Mouse (Mus musculus): ENCODE results near the gene Aqp11. TPM values are rescaled to one million over a fixed set of nuclear protein-coding genes. Genes with fewer than 3 reads are reported as not detected.

Aqp11 gene
- polyA plus RNA-seq, 1 experiment from 2014 or later: 6.2 TPM

GRCm38 (mm10) chr7:97679239-97679638, 58.9 kb downstream of the Aqp11 start:
- no peaks in the 10 kb centered on the region for H3K4me1 ChIP-seq
- 19% methylated on average over 1 of the region's 1 CpGs for WGBS
- H3K4me3 ChIP-seq: no peak overlapping the region
- H3K9me3 ChIP-seq (replicated peaks): no peaks in the 10 kb centered on the region
- no peak overlapping the region for H3K9ac ChIP-seq
- H3K27ac ChIP-seq: no peak overlapping the region
- H3K27me3 ChIP-seq: no peaks in the 10 kb centered on the region
- peaks cover 48% of the 10 kb centered on the region for H3K36me3 ChIP-seq
- no peak overlapping the region for H3K4me2 ChIP-seq (replicated peaks)
- no peak for ATAC-seq (ENCODE audit: low FRiP score)

Other genes with a start within 250 kb of the Aqp11 start
- 40.5 and 43.9 TPM in 2 replicates for gene Aamdc, start 158.8 kb downstream of the Aqp11 start, polyA plus RNA-seq (2016; fragmentation: Nextera tagmentation; extraction: Ambion mirVana)
- 33.2 and 33.4 TPM in 2 replicates for gene Rsf1, start 158.4 kb downstream of the Aqp11 start, polyA plus RNA-seq (2016; fragmentation: Nextera tagmentation; extraction: Ambion mirVana)
- gene Clns1a, start 41.7 kb downstream of the Aqp11 start, polyA plus RNA-seq (2016; fragmentation: Nextera tagmentation; extraction: Ambion mirVana): 197 TPM in 2 replicates
- gene Pak1, start 50.3 kb upstream of the Aqp11 start, polyA plus RNA-seq (2016; fragmentation: Nextera tagmentation; extraction: Ambion mirVana): 110 and 111 TPM in 2 replicates
- gene Gdpd4, start 181.7 kb upstream of the Aqp11 start, polyA plus RNA-seq (2016; fragmentation: Nextera tagmentation; extraction: Ambion mirVana): not detected in 2 replicates